Mouse (Mus musculus) midbrain, embryonic 16.5 days (tissue): ENCODE results near the gene Ogg1. TPM values are rescaled to one million over a fixed set of nuclear protein-coding genes. Genes with fewer than 3 reads are reported as not detected.

Source experiments
- ATAC-seq: fragments of 200-750 bp; cut with Nextera tagmentation; 2 replicates; pipeline ENCODE4 v1.8.0; 2017; ENCODE audit warnings: moderate TSS enrichment
- H3K27ac ChIP-seq: fragments of 300-500 bp; sonication (generic); 2 replicates; pipeline ENCODE4 v1.5.1; 2014; ENCODE audit warnings: mild to moderate bottlenecking, low read length, mixed read lengths
- H3K27me3 ChIP-seq: fragments of 300-500 bp; sonication (generic); 2 replicates; pipeline ENCODE4 v1.6.1; 2014; ENCODE audit warnings: low read depth, low read length, mixed read lengths; ENCODE audit not compliant: control insufficient read depth, insufficient read depth
- H3K36me3 ChIP-seq: fragments of 300-500 bp; sonication (generic); 2 replicates; pipeline ENCODE4 v1.6.1; 2014; ENCODE audit warnings: mild to moderate bottlenecking, low read length, moderate library complexity, mixed read lengths; ENCODE audit not compliant: control insufficient read depth, insufficient read depth
- H3K4me1 ChIP-seq: fragments of 300-500 bp; sonication (generic); 2 replicates; pipeline ENCODE4 v1.6.1; 2014; ENCODE audit warnings: mild to moderate bottlenecking, low read length, mixed read lengths; ENCODE audit not compliant: control insufficient read depth, insufficient read depth
- H3K4me2 ChIP-seq: fragments of 300-500 bp; sonication (generic); 2 replicates; pipeline ENCODE4 v1.6.1; 2014; ENCODE audit warnings: mild to moderate bottlenecking, low read length, mixed read lengths
- H3K4me3 ChIP-seq: fragments of 300-500 bp; sonication (generic); 2 replicates; pipeline ENCODE4 v1.5.1; 2014; ENCODE audit warnings: low read depth, mild to moderate bottlenecking, low read length, moderate library complexity, mixed read lengths
- H3K9ac ChIP-seq: fragments of 300-500 bp; sonication (generic); 2 replicates; pipeline ENCODE4 v1.6.1; 2014; ENCODE audit warnings: low read depth, low read length, mixed read lengths
- H3K9me3 ChIP-seq: fragments of 300-500 bp; sonication (generic); replicated peaks from 2 replicates; pipeline ENCODE4 v1.6.1; 2014; ENCODE audit warnings: mild to moderate bottlenecking, low read length, mixed read lengths; ENCODE audit not compliant: control insufficient read depth, poor library complexity, severe bottlenecking
- WGBS: fragments of 180-500 bp; shearing (Covaris S2); extraction: QIAGEN DNeasy Blood & Tissue Kit; methylation state at CpG from one replicate; pipeline ENCODE4 v1.1.7; 2014; 5-methylcytosine and 5-hydroxymethylcytosine counted together
- polyA plus RNA-seq: library from polyadenylated mRNA; unstranded; fragments of >200 nt; fragmentation: Nextera tagmentation; extraction: Ambion mirVana; gene quantifications from 2 replicates; pipeline ENCODE4 v1.2.1, GENCODE M21; 2015

Ogg1 gene
- polyA plus RNA-seq, 1 experiment from 2014 or later: 7.0 TPM

DNA sequence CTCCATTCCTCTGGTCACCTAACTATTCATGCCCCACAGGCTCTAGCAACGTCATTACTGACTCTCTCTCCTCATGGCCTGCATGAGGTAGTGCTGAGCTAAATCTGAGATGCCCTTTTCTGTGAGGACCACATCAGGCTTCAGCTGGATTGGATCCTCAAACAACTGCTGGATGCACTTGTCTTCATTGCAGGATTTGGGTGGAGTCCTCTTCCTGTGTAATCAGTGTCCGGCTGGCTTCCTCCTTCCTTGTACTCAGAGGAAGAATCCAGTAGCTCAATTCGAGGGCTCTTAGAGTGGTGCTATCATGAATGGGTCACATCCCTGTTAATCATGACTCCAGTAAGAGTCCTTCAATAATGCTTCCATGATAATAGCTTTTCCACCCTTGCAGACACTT lies 26.9 kb downstream of the Ogg1 start:
- Histone ChIP-seq H3K27ac (no peak overlapping the region), H3K4me2 (no peak overlapping the region), H3K4me1 (no peaks in the 10 kb centered on the region), H3K4me3 (no peak overlapping the region), H3K27me3 (no peaks in the 10 kb centered on the region), H3K36me3 (no peaks in the 10 kb centered on the region), H3K9ac (no peak overlapping the region), H3K9me3 (no peaks in the 10 kb centered on the region)
- ATAC-seq: no peak
- WGBS: 70% methylated on average over 3 of the region's 3 CpGs

DNA sequence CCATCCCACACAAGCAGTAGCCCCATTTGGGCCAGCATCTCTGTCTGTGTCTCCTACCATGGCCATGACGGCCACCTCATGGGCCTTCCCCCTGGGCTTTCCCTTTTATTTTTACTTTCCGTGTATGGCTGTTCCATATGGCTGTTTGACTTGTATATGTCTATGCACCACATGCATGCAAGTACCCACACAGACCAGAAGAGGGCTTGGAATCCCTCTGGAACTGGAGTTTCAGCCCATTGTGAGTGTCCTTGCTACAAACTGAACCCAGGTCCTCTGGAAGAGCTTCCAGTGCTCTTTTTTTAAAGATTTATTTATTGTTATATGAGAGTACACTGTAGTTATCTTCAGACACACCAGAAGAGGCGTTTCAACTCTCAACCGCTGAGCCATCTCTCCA lies 34.7 kb downstream of the Ogg1 start:
- H3K4me2 ChIP-seq: no peak overlapping the region
- H3K27me3 ChIP-seq: no peaks in the 10 kb centered on the region
- no peak overlapping the region for H3K9ac ChIP-seq
- no peak for ATAC-seq
- no peak overlapping the region for H3K27ac ChIP-seq
- WGBS: 77% methylated on average over 4 of the region's 4 CpGs
- 0 out of 2 replicates have a peak, but pooled peaks cover 3% of the 10 kb centered on the region for H3K36me3 ChIP-seq
- no peaks in the 10 kb centered on the region for H3K9me3 ChIP-seq
- no peak overlapping the region for H3K4me3 ChIP-seq
- H3K4me1 ChIP-seq: no peaks in the 10 kb centered on the region

DNA sequence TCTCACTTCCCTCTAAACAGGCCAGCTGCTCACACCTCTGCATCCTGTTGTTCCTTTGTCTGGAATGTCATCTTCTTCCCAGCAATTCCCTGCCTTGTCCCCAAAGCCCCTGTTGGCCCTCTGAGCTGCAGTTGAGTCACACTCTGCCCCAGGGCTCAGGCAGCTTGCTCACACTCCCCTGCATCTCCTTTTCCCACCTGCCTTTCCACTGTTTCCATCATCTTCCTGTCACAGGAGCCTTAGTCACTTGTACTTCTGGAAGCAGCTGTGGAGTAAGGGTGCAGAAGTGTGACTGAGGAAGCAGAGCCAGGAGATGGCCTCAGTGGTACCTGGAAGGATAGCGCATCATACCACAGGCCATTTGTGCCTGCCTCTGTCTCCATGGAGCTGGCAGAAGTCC lies 35.5 kb downstream of the Ogg1 start:
- Histone ChIP-seq H3K27ac (no peak overlapping the region), H3K9ac (no peak overlapping the region), H3K27me3 (no peaks in the 10 kb centered on the region), H3K4me2 (no peak overlapping the region), H3K4me3 (no peak overlapping the region), H3K36me3 (0 out of 2 replicates have a peak, but pooled peaks cover 3% of the 10 kb centered on the region), H3K9me3 (no peaks in the 10 kb centered on the region), H3K4me1 (no peaks in the 10 kb centered on the region)
- no peak for ATAC-seq
- 95% methylated on average over 1 of the region's 1 CpGs for WGBS

DNA sequence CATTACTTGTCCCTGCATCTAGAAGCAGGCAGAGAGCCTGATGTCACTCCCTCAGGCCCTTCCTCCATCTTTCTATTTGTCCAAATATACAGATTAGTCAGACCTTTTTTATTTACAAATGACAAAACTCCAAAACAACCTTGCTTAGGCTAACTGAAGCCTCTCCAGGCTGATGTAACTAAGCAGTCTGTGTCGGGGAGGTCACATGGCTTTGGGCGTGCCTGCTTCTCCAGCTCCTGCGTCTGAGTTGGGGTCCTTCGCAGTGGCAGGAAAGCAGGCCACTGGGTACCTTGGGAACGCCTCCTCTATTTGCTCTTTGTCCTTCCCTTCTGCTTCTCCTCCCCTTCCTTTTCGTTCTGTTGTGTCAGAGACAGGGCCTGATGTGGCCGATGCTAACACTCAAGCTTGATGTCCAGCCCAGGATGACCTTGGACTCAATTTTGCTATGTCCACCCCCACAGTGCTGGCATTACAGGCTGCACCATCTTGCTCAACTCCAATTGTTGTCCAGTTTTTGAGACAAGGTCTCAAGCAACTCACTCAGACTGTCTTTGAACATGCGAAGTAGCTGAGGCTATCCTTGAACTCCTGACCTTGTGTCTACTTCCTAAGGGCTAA lies 37.9 kb downstream of the Ogg1 start:
- Histone ChIP-seq H3K36me3 (peaks cover 8% of the 10 kb centered on the region), H3K4me3 (no peak overlapping the region), H3K27ac (no peak overlapping the region), H3K9ac (no peak overlapping the region), H3K27me3 (no peaks in the 10 kb centered on the region), H3K4me2 (no peak overlapping the region), H3K9me3 (no peaks in the 10 kb centered on the region), H3K4me1 (no peaks in the 10 kb centered on the region)
- no peak for ATAC-seq
- WGBS: 82% methylated on average over 8 of the region's 8 CpGs

DNA sequence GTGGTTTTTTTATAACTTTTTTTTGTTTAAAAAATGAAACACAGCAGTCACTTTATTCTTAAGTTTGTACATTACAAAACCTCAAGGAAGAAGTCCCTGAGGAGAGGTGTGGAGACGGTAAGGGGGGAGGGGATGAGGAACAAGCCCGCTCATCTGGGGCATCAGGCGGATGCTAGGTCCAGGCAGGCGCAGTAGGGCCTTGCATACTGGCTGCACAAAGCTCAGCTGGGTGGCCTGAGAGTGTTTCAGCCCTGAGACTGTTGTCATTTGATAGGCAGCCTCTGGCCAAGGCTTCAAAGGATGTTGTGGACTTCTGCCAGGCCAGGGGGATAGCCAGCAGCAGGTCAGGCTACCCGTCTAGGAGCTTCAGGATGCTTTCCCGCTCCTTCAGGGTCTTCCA lies 39.9 kb downstream of the Ogg1 start:
- no peaks in the 10 kb centered on the region for H3K9me3 ChIP-seq
- no peak overlapping the region for H3K4me2 ChIP-seq
- 89% methylated on average over 6 of the region's 6 CpGs for WGBS
- H3K4me1 ChIP-seq: no peaks in the 10 kb centered on the region
- peaks cover 19% of the 10 kb centered on the region for H3K36me3 ChIP-seq
- no peak overlapping the region for H3K4me3 ChIP-seq
- ATAC-seq: no peak
- H3K27ac ChIP-seq: no peak overlapping the region
- H3K27me3 ChIP-seq: no peaks in the 10 kb centered on the region
- no peak overlapping the region for H3K9ac ChIP-seq

DNA sequence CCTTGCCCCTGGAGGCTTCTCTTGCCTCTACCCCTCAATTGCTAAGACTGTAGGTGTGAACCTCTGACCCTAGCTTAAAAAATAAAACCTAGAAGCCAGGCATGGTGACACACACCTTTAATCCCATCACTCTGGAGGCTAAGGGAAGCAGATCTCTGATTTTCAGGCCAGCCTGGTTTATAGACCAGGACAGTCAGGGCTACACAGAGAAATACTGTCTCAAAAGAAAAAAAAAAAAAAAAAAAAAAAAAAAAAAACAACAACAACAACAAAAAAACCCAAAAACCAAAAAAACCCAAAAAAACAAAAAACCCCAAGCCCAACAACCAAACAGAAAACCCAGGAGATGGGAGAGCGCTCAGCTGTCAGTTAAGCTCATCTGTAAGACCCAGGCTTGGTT lies 40.8 kb downstream of the Ogg1 start:
- ATAC-seq: no peak
- Histone ChIP-seq H3K9ac (no peak overlapping the region), H3K9me3 (no peaks in the 10 kb centered on the region), H3K36me3 (peaks cover 25% of the 10 kb centered on the region), H3K4me2 (no peak overlapping the region), H3K4me3 (no peak overlapping the region), H3K27me3 (no peaks in the 10 kb centered on the region), H3K27ac (no peak overlapping the region), H3K4me1 (no peaks in the 10 kb centered on the region)
- WGBS: 100% methylated on average over 1 of the region's 1 CpGs

DNA sequence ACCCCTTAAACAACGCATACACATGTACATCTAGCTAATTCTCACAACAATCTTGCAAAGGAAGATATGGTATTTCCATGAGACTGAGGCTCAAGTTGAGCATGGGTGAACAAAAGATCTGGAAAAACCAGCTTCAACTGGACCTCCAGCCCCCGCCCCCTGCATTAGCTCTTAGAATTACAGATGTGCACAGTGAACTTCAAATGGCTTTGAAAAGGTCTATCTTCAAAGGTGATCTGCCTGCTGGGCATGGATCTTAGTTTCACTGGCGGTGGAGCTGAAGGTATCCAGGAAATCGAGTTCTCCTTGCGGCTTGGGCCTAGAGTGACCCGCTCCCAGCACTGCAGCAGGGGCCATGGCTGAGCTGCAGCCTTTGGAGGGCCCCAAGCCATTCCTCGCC lies 41.4 kb downstream of the Ogg1 start:
- Histone ChIP-seq H3K4me1 (no peaks in the 10 kb centered on the region), H3K36me3 (peaks cover 25% of the 10 kb centered on the region), H3K4me2 (no peak overlapping the region), H3K9me3 (no peaks in the 10 kb centered on the region), H3K9ac (no peak overlapping the region), H3K27ac (no peak overlapping the region), H3K27me3 (no peaks in the 10 kb centered on the region), H3K4me3 (no peak overlapping the region)
- ATAC-seq: no peak
- 86% methylated on average over 7 of the region's 7 CpGs for WGBS

DNA sequence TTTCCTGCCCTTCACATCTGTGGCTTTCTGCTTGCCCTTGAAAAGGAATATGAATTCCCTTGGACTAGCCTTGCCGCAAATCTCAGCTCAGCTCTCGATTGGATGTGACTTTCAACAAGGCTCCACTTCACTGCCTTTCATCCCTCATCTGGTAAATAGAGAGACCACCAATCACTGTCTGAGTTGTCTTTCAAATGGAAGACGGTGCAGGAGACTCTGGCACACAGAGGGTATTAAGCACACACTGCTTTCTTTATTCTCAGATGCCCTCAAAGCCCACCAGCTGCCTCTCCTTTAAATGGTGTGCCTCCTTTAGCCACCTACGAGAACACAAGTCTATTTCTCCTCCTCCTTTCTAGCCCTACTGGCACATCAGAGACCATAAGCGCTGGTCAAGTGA lies 41.8 kb downstream of the Ogg1 start:
- Histone ChIP-seq H3K27ac (no peak overlapping the region), H3K4me1 (no peaks in the 10 kb centered on the region), H3K9me3 (no peaks in the 10 kb centered on the region), H3K27me3 (no peaks in the 10 kb centered on the region), H3K36me3 (peaks cover 25% of the 10 kb centered on the region), H3K9ac (no peak overlapping the region), H3K4me2 (no peak overlapping the region), H3K4me3 (no peak overlapping the region)
- WGBS: 75% methylated on average over 5 of the region's 5 CpGs
- no peak; the same call in 1 of the 2 replicates for ATAC-seq

DNA sequence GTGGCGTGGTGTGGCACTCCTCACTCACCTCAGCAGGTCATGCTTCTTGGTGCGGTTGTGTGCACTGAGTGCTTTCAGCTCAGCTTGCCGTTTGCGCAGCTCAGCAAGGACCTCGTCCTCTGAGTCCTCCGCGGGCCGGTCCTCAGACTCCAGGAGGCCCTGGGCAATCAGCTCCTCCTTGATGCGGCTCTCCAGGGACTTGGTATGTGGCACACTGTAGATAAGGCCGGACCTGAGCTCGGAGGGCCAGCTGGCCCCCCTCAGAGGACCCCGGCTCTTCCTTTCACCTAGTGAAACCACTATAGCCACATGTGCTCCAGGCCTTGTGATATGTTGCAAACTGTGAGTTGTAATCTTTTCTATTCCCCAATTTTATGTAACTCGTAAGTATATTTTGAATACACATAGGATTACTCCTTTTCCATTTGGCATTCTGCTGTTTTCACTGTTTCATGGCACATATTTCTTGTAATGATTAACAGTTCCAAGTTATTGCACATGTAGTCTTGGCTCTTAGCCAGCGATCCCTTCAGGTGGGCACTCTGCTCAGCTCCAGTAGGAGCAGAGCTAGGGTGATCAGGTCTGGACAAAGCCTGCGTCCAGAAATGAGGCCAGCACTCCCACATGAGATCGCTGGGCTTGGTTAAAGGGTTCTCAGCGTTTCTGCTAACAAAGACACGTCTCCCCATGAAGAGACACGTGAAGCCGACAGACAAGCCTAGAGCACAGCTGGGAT lies 43.6 kb downstream of the Ogg1 start:
- H3K4me2 ChIP-seq: no peak overlapping the region
- no peak overlapping the region for H3K27ac ChIP-seq
- no peaks in the 10 kb centered on the region for H3K9me3 ChIP-seq
- no peak overlapping the region for H3K9ac ChIP-seq
- no peak overlapping the region for H3K4me3 ChIP-seq
- no peaks in the 10 kb centered on the region for H3K27me3 ChIP-seq
- ATAC-seq: no peak
- peaks cover 29% of the 10 kb centered on the region for H3K36me3 ChIP-seq
- 93% methylated on average over 20 of the region's 20 CpGs for WGBS
- H3K4me1 ChIP-seq: no peaks in the 10 kb centered on the region
